Mouse (Mus musculus) kidney, adult 8-10 months (tissue): ENCODE results near the gene Mapk8.

Source experiments
- DNase-seq, 2 experiments: peaks; one replicate each; pipeline ENCODE4 v3.0.0; 2022

The Mapk8 gene

DNA sequence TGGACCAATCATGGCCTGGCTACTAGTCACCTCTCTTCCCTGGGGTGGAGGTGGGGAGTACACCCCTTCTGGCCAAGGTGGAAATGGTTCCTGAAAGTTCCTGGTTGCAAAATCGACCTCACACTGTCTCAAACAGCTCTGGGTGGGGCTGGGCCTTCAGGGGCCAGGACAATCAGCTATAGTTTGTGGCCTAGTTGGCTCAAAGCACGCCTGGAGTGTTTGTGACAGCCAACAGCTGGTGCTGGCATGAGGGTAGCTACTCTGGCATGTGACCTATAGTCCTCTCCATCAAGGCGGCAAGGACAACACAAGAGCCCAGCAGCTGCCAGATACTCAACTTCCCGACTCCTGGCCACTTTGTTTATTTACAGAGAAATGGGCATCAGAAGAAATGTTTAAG lies 99.2 kb downstream of the Mapk8 start:
- DNase-seq: no peak

DNA sequence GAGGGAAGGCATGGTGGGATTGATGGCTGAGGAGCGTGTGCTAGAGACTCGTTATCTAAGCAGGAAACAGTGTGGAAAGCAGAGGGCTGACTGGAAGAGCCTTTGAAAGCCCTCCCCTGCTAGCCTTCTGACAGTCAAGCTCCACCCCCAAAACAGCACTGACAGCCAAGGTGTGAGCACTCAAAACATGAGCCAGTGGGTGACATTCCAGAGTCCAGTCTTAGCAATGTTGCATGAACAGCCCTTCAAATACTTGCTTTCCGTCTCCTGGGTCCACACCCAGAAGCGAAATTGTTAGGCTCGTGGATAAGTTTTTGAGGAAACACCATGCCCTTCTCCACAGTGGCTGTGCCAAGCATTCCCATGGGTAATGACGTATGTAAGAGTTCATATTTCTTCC lies 100.4 kb downstream of the Mapk8 start:
- DNase-seq: no peak

DNA sequence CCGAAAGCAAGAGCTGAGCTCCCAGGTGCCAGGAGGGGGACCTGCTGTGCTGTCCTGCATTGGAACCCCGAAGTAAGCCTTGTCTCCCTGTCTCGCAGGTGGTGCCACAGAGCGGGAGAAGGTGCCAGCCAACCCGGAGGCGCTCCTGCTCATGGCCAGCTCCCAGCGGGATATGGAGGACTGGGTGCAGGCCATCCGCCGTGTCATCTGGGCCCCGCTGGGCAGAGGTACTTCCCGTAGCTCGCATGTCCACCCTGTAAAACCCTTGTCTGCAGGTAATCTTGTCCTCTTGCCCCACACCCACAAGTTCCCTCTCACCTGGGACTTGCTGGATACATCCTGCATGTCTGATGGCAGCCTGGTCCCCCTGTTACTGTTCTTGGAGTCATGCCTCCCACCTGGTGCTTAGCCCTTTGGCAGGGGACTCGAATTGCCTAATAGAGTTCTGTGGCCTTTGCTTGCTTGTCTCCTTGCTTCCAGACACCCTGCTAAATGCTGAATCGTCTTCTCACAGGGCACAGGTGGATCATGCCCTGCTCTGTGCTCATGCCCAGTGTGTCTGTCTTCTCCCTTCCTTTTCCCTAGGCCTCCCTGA lies 103.7 kb downstream of the Mapk8 start:
- no peak for DNase-seq

DNA sequence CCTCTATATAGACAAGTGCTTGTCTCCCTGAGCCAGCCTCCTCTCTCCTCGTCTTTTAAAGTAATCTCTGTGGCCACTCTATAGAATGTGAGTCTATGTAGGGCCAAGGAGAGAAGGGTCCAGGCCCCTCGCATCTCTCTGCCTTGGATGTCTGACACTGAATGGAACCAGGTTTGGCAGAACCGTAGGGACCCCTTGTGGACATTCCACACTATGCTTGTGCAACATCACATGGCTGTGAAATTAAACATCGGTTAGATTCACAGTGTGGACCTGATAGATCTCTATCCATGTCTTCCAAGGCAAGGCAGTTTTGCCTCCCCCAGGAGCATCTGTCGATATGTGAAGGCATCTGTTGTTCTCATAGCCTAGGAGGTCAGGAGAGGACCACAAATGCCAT lies 108.3 kb downstream of the Mapk8 start:
- DNase-seq: no peak

DNA sequence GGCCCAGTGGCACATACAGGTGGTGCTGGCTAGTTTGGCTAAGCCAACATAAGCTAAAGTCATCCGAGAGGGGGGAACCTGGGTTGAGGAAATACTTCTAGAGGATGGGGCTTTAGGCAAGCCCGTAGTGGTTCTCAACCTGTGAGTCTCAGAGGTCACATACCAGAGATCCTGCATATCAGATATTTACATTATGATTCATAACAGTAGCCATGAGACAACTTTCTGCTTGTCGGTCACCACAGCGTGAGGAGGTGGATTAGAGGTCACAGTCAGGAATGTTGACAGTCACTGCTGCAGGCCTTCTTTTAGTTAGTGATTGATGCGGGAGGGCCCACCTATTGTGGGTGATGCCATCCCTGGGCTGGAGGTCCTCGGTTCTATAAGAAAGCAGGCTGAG lies 111.2 kb downstream of the Mapk8 start:
- no peak for DNase-seq

DNA sequence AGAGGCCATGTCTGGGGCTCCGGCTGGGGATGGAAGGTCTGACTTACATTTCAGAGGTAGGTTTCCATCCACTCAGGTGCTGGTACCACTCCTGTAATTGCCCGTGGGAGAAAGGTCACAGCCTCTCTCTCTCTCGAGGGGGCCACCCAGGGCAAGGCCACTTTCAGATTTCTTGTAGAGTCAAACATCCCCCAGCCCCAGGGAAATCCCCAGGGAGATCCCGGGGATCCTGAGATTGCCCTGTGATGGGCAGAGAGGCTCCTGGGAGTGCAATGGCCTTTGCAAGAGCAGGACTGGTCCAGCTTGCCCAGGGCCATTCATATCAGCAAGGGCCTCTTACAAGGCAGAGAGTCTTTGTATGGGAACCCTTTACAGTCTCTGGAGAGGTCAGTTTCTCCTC lies 112.6 kb downstream of the Mapk8 start:
- no peak for DNase-seq

DNA sequence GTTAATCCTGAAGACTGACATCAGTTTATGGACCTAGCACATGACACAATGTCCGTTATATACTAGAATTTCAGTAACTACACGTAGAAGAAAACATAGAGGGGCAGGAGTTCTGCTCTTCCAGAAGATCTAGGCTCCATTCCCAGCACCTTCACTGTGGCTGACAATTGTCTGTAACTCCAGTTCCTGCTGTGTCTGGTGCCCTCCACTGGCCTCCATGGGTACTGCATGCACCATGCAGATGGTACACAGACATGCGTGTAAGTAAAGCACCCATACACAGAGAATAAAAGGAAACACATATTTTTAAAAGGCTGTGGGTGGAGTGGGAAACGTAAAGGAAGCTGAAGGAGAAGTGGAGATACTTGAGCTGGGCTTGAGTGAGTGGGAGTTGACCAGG lies 113.1 kb downstream of the Mapk8 start:
- DNase-seq: no peak

DNA sequence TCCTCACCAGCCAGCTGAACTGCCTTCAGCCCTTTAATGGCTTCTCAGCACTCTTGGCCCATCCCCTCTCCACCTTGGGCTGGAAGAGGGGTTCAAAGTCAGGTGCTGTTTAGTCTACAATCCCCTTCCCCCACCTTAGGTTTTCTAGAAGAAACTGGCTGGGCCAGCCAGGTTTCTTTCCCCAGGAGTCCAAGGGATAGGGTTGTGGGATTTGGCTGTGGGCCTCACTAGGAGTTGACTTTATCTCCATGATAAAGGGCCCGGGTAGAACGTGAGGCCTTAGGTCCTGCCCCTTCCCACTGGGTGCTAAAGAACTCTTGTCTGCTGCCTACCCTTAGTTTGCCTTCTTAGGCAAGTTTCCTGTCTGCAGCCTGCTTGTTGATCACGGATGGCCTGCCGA lies 115.3 kb downstream of the Mapk8 start:
- DNase-seq: no peak

DNA sequence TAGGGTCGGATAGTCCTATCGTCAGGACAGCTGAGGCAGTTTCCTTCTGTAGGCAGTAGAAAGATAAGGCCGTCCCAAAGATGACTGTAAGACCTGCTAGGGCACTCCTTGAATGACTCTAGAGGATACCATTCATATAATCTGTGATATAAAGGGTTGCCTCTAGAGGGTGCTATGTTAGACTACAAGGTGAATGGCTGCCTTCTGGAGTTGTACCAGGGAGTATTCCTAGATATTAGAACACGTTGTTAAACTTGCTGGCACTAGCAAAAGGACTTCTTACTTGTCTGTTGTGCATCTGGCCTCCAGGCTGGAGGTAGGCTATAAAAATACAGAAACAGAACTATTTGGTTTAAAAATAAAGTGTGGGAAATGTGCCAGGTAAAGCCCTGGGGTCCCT lies 116.0 kb downstream of the Mapk8 start:
- DNase-seq: no peak

DNA sequence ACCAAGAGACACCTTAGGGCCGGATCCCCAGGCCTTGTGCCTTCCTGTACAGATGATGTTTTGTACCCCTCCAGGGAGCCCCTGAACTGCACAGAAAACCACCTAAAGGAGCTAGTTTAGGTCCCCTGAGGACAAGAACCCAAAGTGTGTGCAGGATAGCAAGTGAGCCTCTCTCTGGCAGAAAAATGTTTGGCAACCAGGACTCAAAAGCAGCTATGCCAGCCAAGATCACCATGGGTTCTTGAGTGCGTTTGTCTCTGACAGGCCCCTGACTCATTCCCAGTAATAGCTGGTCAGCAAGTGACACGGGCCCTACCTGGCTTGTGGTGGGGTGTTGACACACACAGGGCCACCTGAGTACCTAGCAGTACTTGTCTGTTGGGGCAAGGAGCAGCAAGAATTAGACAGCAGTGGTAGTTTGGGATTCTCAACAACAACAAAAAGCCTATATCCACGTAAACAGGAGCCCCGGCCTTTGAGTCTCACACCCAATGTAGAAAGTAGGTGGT lies 117.6 kb downstream of the Mapk8 start:
- DNase-seq: no peak

DNA sequence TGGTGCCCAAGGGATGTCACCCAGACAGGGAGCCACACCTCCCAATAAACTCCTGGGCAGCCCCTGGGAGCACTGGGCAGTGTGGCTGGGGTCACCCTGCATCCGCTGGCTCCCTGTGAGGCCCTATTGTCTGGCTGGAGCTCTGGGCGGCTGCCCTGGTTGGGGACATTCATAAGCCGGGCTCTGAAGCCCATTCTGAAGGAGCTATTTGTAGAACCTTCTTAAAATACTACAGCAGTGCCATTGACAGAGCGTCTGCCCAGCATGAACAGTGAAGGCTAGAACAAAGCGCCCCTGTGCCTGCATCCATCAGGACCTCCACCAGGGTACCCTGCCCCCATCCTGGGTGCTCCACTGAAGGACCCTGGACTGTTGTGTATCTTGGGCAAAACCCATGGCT lies 118.6 kb downstream of the Mapk8 start:
- DNase-seq: no peak
